Mouse (Mus musculus): ENCODE results near the gene Hcn1. TPM values are rescaled to one million over a fixed set of nuclear protein-coding genes. Genes with fewer than 3 reads are reported as not detected.

The Hcn1 gene
- polyA plus RNA-seq, 1 experiment from 2014 or later, result 0.04 TPM

GRCm38 (mm10) chr13:117706496-117706895 is 104.4 kb downstream of the Hcn1 start:
- H3K4me3 ChIP-seq (ENCODE audit: low read depth, low read length), result no peak overlapping the region
- H3K27ac ChIP-seq (replicated peaks), result no peak overlapping the region
- no peak overlapping the region for H3K9ac ChIP-seq (ENCODE audit: low read length)
- H3K27me3 ChIP-seq (ENCODE audit: control insufficient read depth, insufficient read depth, low read length), result no peaks in the 10 kb centered on the region
- 70% methylated on average over 2 of the region's 2 CpGs for WGBS
- no peaks in the 10 kb centered on the region for H3K36me3 ChIP-seq (ENCODE audit: control insufficient read depth, insufficient read depth, low read length)
- ATAC-seq (ENCODE audit: low FRiP score, low TSS enrichment) (no peak), DNase-seq (ENCODE audit: low spot score) (no peak)
- no peak overlapping the region for H3K4me2 ChIP-seq (replicated peaks; ENCODE audit: low read depth)
- no peaks in the 10 kb centered on the region for H3K9me3 ChIP-seq (ENCODE audit: control insufficient read depth, low read length)
- H3K4me1 ChIP-seq (replicated peaks; ENCODE audit: control insufficient read depth, insufficient read depth), result no peaks in the 10 kb centered on the region
- no peak for TF ChIP-seq CTCF (IDR thresholded peaks at IDR 0.05; ENCODE audit: low read depth)
- no peak for TF ChIP-seq EP300 (optimal IDR thresholded peaks at IDR 0.05)

- no peak overlapping the region for H3K9ac ChIP-seq (ENCODE audit: low read length)
- no peak for ATAC-seq (ENCODE audit: low FRiP score, low TSS enrichment)
- no peaks in the 10 kb centered on the region for H3K9me3 ChIP-seq (ENCODE audit: control insufficient read depth, low read length)
- no peaks in the 10 kb centered on the region for H3K27me3 ChIP-seq (ENCODE audit: control insufficient read depth, insufficient read depth, low read length)
- H3K4me3 ChIP-seq (ENCODE audit: low read depth, low read length), result no peak overlapping the region
- no peak for DNase-seq (ENCODE audit: low spot score)
- H3K27ac ChIP-seq (replicated peaks), result no peak overlapping the region
- no peaks in the 10 kb centered on the region for H3K4me1 ChIP-seq (replicated peaks; ENCODE audit: control insufficient read depth, insufficient read depth)
- 71% methylated on average over 11 of the region's 11 CpGs for WGBS
- no peak for TF ChIP-seq CTCF (IDR thresholded peaks at IDR 0.05; ENCODE audit: low read depth)
- no peak for TF ChIP-seq EP300 (optimal IDR thresholded peaks at IDR 0.05)
- H3K36me3 ChIP-seq (ENCODE audit: control insufficient read depth, insufficient read depth, low read length), result no peaks in the 10 kb centered on the region
- H3K4me2 ChIP-seq (replicated peaks; ENCODE audit: low read depth), result no peak overlapping the region
Measured at GRCm38 (mm10) chr13:117706986-117707738, 105.0 kb downstream of the Hcn1 start.

- Histone ChIP-seq H3K4me1 (replicated peaks; ENCODE audit: control insufficient read depth, insufficient read depth) (no peaks in the 10 kb centered on the region), H3K4me3 (ENCODE audit: low read depth, low read length) (no peak overlapping the region), H3K36me3 (ENCODE audit: control insufficient read depth, insufficient read depth, low read length) (no peaks in the 10 kb centered on the region), H3K27ac (replicated peaks) (no peak overlapping the region), H3K9me3 (ENCODE audit: control insufficient read depth, low read length) (no peaks in the 10 kb centered on the region), H3K27me3 (ENCODE audit: control insufficient read depth, insufficient read depth, low read length) (no peaks in the 10 kb centered on the region), H3K9ac (ENCODE audit: low read length) (no peak overlapping the region), H3K4me2 (replicated peaks; ENCODE audit: low read depth) (no peak overlapping the region)
- DNase-seq (ENCODE audit: low spot score) (no peak), ATAC-seq (ENCODE audit: low FRiP score, low TSS enrichment) (no peak)
- no peak for TF ChIP-seq EP300 (optimal IDR thresholded peaks at IDR 0.05)
- TF ChIP-seq CTCF (IDR thresholded peaks at IDR 0.05; ENCODE audit: low read depth), result no peak
Measured at GRCm38 (mm10) chr13:117710811-117711210, 108.7 kb downstream of the Hcn1 start.

- Histone ChIP-seq H3K27ac (replicated peaks) (no peak overlapping the region), H3K36me3 (ENCODE audit: control insufficient read depth, insufficient read depth, low read length) (no peaks in the 10 kb centered on the region), H3K27me3 (ENCODE audit: control insufficient read depth, insufficient read depth, low read length) (no peaks in the 10 kb centered on the region), H3K4me3 (ENCODE audit: low read depth, low read length) (no peak overlapping the region), H3K4me2 (replicated peaks; ENCODE audit: low read depth) (no peak overlapping the region), H3K9me3 (ENCODE audit: control insufficient read depth, low read length) (no peaks in the 10 kb centered on the region), H3K4me1 (replicated peaks; ENCODE audit: control insufficient read depth, insufficient read depth) (no peaks in the 10 kb centered on the region), H3K9ac (ENCODE audit: low read length) (no peak overlapping the region)
- 50% methylated on average over 4 of the region's 4 CpGs for WGBS
- DNase-seq (ENCODE audit: low spot score) (no peak), ATAC-seq (ENCODE audit: low FRiP score, low TSS enrichment) (no peak)
- TF ChIP-seq EP300 (optimal IDR thresholded peaks at IDR 0.05), result no peak
- TF ChIP-seq CTCF (IDR thresholded peaks at IDR 0.05; ENCODE audit: low read depth), result no peak
Measured at GRCm38 (mm10) chr13:117722090-117722489, 120.0 kb downstream of the Hcn1 start.

GRCm38 (mm10) chr13:117724083-117724482 is 122.0 kb downstream of the Hcn1 start:
- Histone ChIP-seq H3K9me3 (ENCODE audit: control insufficient read depth, low read length) (no peaks in the 10 kb centered on the region), H3K27ac (replicated peaks) (no peak overlapping the region), H3K9ac (ENCODE audit: low read length) (no peak overlapping the region), H3K36me3 (ENCODE audit: control insufficient read depth, insufficient read depth, low read length) (no peaks in the 10 kb centered on the region), H3K4me3 (ENCODE audit: low read depth, low read length) (no peak overlapping the region), H3K27me3 (ENCODE audit: control insufficient read depth, insufficient read depth, low read length) (no peaks in the 10 kb centered on the region), H3K4me2 (replicated peaks; ENCODE audit: low read depth) (no peak overlapping the region), H3K4me1 (replicated peaks; ENCODE audit: control insufficient read depth, insufficient read depth) (no peaks in the 10 kb centered on the region)
- DNase-seq (ENCODE audit: low spot score), result no peak
- WGBS, result 70% methylated on average over 3 of the region's 3 CpGs
- no peak for TF ChIP-seq EP300 (optimal IDR thresholded peaks at IDR 0.05)
- TF ChIP-seq CTCF (IDR thresholded peaks at IDR 0.05; ENCODE audit: low read depth), result no peak
- no peak for ATAC-seq (ENCODE audit: low FRiP score, low TSS enrichment)

- H3K4me3 ChIP-seq (ENCODE audit: low read depth, low read length), result no peak overlapping the region
- no peak for DNase-seq (ENCODE audit: low spot score)
- H3K4me2 ChIP-seq (replicated peaks; ENCODE audit: low read depth), result no peak overlapping the region
- no peaks in the 10 kb centered on the region for H3K4me1 ChIP-seq (replicated peaks; ENCODE audit: control insufficient read depth, insufficient read depth)
- no peak for TF ChIP-seq EP300 (optimal IDR thresholded peaks at IDR 0.05)
- TF ChIP-seq CTCF (IDR thresholded peaks at IDR 0.05; ENCODE audit: low read depth), result no peak
- H3K9ac ChIP-seq (ENCODE audit: low read length), result no peak overlapping the region
- H3K9me3 ChIP-seq (ENCODE audit: control insufficient read depth, low read length), result no peaks in the 10 kb centered on the region
- no peaks in the 10 kb centered on the region for H3K27me3 ChIP-seq (ENCODE audit: control insufficient read depth, insufficient read depth, low read length)
- H3K36me3 ChIP-seq (ENCODE audit: control insufficient read depth, insufficient read depth, low read length), result no peaks in the 10 kb centered on the region
- ATAC-seq (ENCODE audit: low FRiP score, low TSS enrichment), result no peak
- 48% methylated on average over 2 of the region's 2 CpGs for WGBS
- no peak overlapping the region for H3K27ac ChIP-seq (replicated peaks)
Measured at GRCm38 (mm10) chr13:117728393-117728792, 126.3 kb downstream of the Hcn1 start.
